Mouse (Mus musculus) heart, adult 8-10 months (tissue): ENCODE measurements around the gene Pyroxd2. TPM values are rescaled to one million over a fixed set of nuclear protein-coding genes. Genes with fewer than 3 reads are reported as not detected.
"Not testable (repeated sequence)": the region's sequence is repeated elsewhere in the genome, so short reads cannot be mapped to it uniquely, and the experiment has no call there.

Source experiments
- DNase-seq: peaks from one replicate; pipeline ENCODE4 v3.0.0; 2022; ENCODE audit warnings: low spot score
- total RNA-seq, 4 experiments: library from RNA; stranded (reverse); gene quantifications; 2 replicates each; pipeline ENCODE4 v1.2.4; 2022

Pyroxd2 gene
- total RNA-seq, 4 experiments from 2014 or later: 3.8 to 5.8 (median 4.5) TPM

- DNase-seq: no peak
These were observed 62.3 kb downstream of the Pyroxd2 start for GRCm38 (mm10) chr19:42690256-42690655.

GRCm38 (mm10) chr19:42689786-42690185 is 62.8 kb downstream of the Pyroxd2 start:
- DNase-seq: no peak

DNA sequence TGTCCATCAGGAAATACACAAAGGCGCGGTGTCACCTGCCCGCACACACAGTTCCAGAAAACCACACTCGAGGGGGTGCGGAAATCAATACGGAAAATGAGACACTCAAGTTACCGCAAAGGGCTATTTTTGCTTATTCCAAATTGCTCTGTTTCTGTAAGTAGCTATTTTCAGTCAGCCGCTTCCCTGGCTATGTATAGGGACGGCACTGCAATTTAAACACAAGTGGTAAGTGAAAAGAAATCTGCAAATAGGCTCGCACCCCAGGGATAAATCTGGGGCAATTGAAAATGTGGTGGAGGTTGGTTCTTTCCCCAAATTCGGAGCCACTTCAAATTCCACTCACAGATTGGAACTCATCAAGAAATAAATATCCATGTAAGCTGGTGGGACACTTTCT is 63.3 kb downstream of the Pyroxd2 start:
- no peak for DNase-seq

GRCm38 (mm10) chr19:42682776-42683175 is 69.8 kb downstream of the Pyroxd2 start:
- not testable (repeated sequence) for DNase-seq

GRCm38 (mm10) chr19:42678191-42678590 is 74.4 kb downstream of the Pyroxd2 start:
- DNase-seq: no peak

- no peak for DNase-seq
These were observed 75.1 kb downstream of the Pyroxd2 start for GRCm38 (mm10) chr19:42677452-42677851.

GRCm38 (mm10) chr19:42676931-42677330 is 75.6 kb downstream of the Pyroxd2 start:
- DNase-seq: no peak

Other genes with a start within 250 kb of the Pyroxd2 start
- gene R3hcc1l, start 234.0 kb downstream of the Pyroxd2 start, total RNA-seq: 10 to 100 TPM; 24.6 to 29.5 (median 26.5) TPM
- 1 to 10 TPM in 1 of 4 experiments, under 1 TPM in 3; 0.60 to 1.1 (median 0.81) TPM for gene Loxl4, start 140.0 kb downstream of the Pyroxd2 start, total RNA-seq
- gene Hps1, start 27.2 kb upstream of the Pyroxd2 start, total RNA-seq: 1 to 10 TPM; 1.1 to 2.7 (median 1.7) TPM